In genomic region chr11:88059141-88059540, GRCm38 (mm10) we compare ENCODE assay signal across 8 mouse cellular contexts. TPM values are rescaled to one million over a fixed set of nuclear protein-coding genes. Genes with fewer than 3 reads are reported as not detected.
A peak's percentile ranks its signal among the peaks of the same experiment; 100 is the strongest.
DNase-seq lines count a peak whose midpoint lies in the region; ATAC-seq and TF ChIP-seq lines count a peak whose summit lies in the region.

No protein-coding gene starts in this region.

- 49% methylated on average over 2 of the region's 2 CpGs for WGBS in heart, embryonic 14.5 days
- 47% methylated on average over 2 of the region's 2 CpGs for WGBS in kidney, embryonic 15.5 days
- WGBS in stomach, embryonic 15.5 days = 45% methylated on average over 2 of the region's 2 CpGs

- H3K27me3 ChIP-seq in heart, embryonic 14.5 days (ENCODE audit: control insufficient read depth, insufficient read depth, low read length) = no peaks in the 10 kb centered on the region
- no peaks in the 10 kb centered on the region for H3K27me3 ChIP-seq in kidney, embryonic 15.5 days
- no peaks in the 10 kb centered on the region for H3K27me3 ChIP-seq in stomach, embryonic 15.5 days (replicated peaks)

- H3K4me1 ChIP-seq in cortical plate, adult 2 months (ENCODE audit: control insufficient read depth, insufficient read depth, low read length) = no peaks in the 10 kb centered on the region
- H3K4me1 ChIP-seq in heart, embryonic 14.5 days (ENCODE audit: control insufficient read depth in 2 of 2, insufficient read depth in 2 of 2, low read length in 2 of 2) = 0 out of 4 replicates have a peak, but pooled peaks cover 0 to 3% of the 10 kb centered on the region in 2 experiments
- 0 out of 2 replicates have a peak, but pooled peaks cover 2% of the 10 kb centered on the region for H3K4me1 ChIP-seq in kidney, embryonic 15.5 days
- no peaks in the 10 kb centered on the region for H3K4me1 ChIP-seq in stomach, embryonic 15.5 days

- peak; percentile 62 for DNase-seq in adrenal gland, postnatal 14 days
- no peak for DNase-seq in adrenal gland, adult 8-10 months
- peak; percentile 89 for DNase-seq in ES-CJ7 (ENCODE audit: low read depth, low spot score)
- DNase-seq in lung, postnatal 25 days (ENCODE audit: low spot score) = peak; percentile 75

- no peak for TF ChIP-seq POLR2A in cortical plate, adult 2 months (IDR thresholded peaks at IDR 0.05; ENCODE audit: extremely low read depth, insufficient read depth, low read length)

- H3K9ac ChIP-seq in heart, embryonic 14.5 days (ENCODE audit: low read length) = no peak overlapping the region
- H3K9ac ChIP-seq in kidney, embryonic 15.5 days = no peak overlapping the region
- H3K9ac ChIP-seq in stomach, embryonic 15.5 days = no peak overlapping the region

- H3K4me2 ChIP-seq in heart, embryonic 14.5 days (ENCODE audit: low read length) = no peak overlapping the region
- no peak overlapping the region for H3K4me2 ChIP-seq in kidney, embryonic 15.5 days
- H3K4me2 ChIP-seq in stomach, embryonic 15.5 days = no peak overlapping the region

- no peak overlapping the region for H3K4me3 ChIP-seq in cortical plate, adult 2 months (ENCODE audit: insufficient read depth, low read length)
- no peak overlapping the region for H3K4me3 ChIP-seq in heart, embryonic 14.5 days (ENCODE audit: control insufficient read depth in 1 of 2, insufficient read depth in 1 of 2, low read depth in 1 of 2, low read length in 2 of 2)
- H3K4me3 ChIP-seq in kidney, embryonic 15.5 days (replicated peaks) = no peak overlapping the region
- no peak overlapping the region for H3K4me3 ChIP-seq in stomach, embryonic 15.5 days (replicated peaks)

- H3K9me3 ChIP-seq in heart, embryonic 14.5 days (ENCODE audit: control insufficient read depth, low read length) = no peaks in the 10 kb centered on the region
- no peaks in the 10 kb centered on the region for H3K9me3 ChIP-seq in kidney, embryonic 15.5 days (replicated peaks)
- H3K9me3 ChIP-seq in stomach, embryonic 15.5 days = no peaks in the 10 kb centered on the region

- peak; percentile 74 for TF ChIP-seq CTCF in cortical plate, adult 2 months (IDR thresholded peaks at IDR 0.05; ENCODE audit: extremely low read depth, insufficient read depth, low read length)

- peaks cover 8% of the 10 kb centered on the region for H3K36me3 ChIP-seq in heart, embryonic 14.5 days (ENCODE audit: control insufficient read depth, insufficient read depth, low read length)
- peaks cover 13% of the 10 kb centered on the region for H3K36me3 ChIP-seq in kidney, embryonic 15.5 days
- no peaks in the 10 kb centered on the region for H3K36me3 ChIP-seq in stomach, embryonic 15.5 days

- no peak overlapping the region for H3K27ac ChIP-seq in cortical plate, adult 2 months (ENCODE audit: insufficient read depth, low read length)
- no peak overlapping the region for H3K27ac ChIP-seq in heart, embryonic 14.5 days (replicated peaks in 1 of 2; ENCODE audit: control insufficient read depth in 1 of 2, insufficient read depth in 1 of 2, low read depth in 2 of 2, low read length in 2 of 2)
- no peak overlapping the region for H3K27ac ChIP-seq in kidney, embryonic 15.5 days
- no peak overlapping the region for H3K27ac ChIP-seq in stomach, embryonic 15.5 days

- ATAC-seq in heart, embryonic 14.5 days (ENCODE audit: insufficient number of reproducible peaks, insufficient read depth, low FRiP score, low read depth) = peak; percentile 66
- peak; percentile 88 for ATAC-seq in kidney, embryonic 15.5 days (replicated peaks; ENCODE audit: low FRiP score)
- peak; percentile 75 for ATAC-seq in stomach, embryonic 15.5 days (ENCODE audit: insufficient read depth, low FRiP score, low read depth)

RNA-seq across cellular contexts. Expression of gene Vezf1, which starts 8.9 kb away (rescaled TPM):
- total RNA-seq in adrenal gland, postnatal 14 days (2021) = 39.8 and 42.4 TPM in 2 replicates
- 10 to 100 TPM; 42.1 to 71.0 (median 59.4) TPM for total RNA-seq in adrenal gland, adult 8-10 months (2022)
- polyA plus RNA-seq in cortical plate, adult 2 months (2012; rRNA removed) = 16.8 and 18.5 TPM in 2 replicates
- polyA plus RNA-seq in heart, embryonic 14.5 days (2014; fragmentation: Nextera tagmentation; extraction: Ambion mirVana) = 23.9 and 26.2 TPM in 2 replicates
- 42.5 and 42.8 TPM in 2 replicates for polyA plus RNA-seq in kidney, embryonic 15.5 days (2015; fragmentation: Nextera tagmentation; extraction: Ambion mirVana)
- polyA plus RNA-seq in stomach, embryonic 15.5 days (2015; fragmentation: Nextera tagmentation; extraction: Ambion mirVana) = 34.0 and 35.1 TPM in 2 replicates

RNA-seq across cellular contexts. Expression of gene Srsf1, which starts 12.0 kb away (rescaled TPM):
- 245 and 260 TPM in 2 replicates for total RNA-seq in adrenal gland, postnatal 14 days (2021)
- 100 to 1,000 TPM; 230 to 311 (median 252) TPM for total RNA-seq in adrenal gland, adult 8-10 months (2022)
- 229 and 247 TPM in 2 replicates for polyA plus RNA-seq in cortical plate, adult 2 months (2012; rRNA removed)
- 192 and 199 TPM in 2 replicates for polyA plus RNA-seq in heart, embryonic 14.5 days (2014; fragmentation: Nextera tagmentation; extraction: Ambion mirVana)
- 320 and 328 TPM in 2 replicates for polyA plus RNA-seq in kidney, embryonic 15.5 days (2015; fragmentation: Nextera tagmentation; extraction: Ambion mirVana)
- 271 TPM in 2 replicates for polyA plus RNA-seq in stomach, embryonic 15.5 days (2015; fragmentation: Nextera tagmentation; extraction: Ambion mirVana)

RNA-seq across cellular contexts. Expression of gene Cuedc1, which starts 38.7 kb away (rescaled TPM):
- 37.9 and 41.9 TPM in 2 replicates for total RNA-seq in adrenal gland, postnatal 14 days (2021)
- total RNA-seq in adrenal gland, adult 8-10 months (2022) = 100 to 1,000 TPM in 2 of 4 experiments, 10 to 100 TPM in 2; 46.1 to 114 (median 84.3) TPM
- 22.3 and 23.9 TPM in 2 replicates for polyA plus RNA-seq in cortical plate, adult 2 months (2012; rRNA removed)
- polyA plus RNA-seq in heart, embryonic 14.5 days (2014; fragmentation: Nextera tagmentation; extraction: Ambion mirVana) = 14.3 and 17.0 TPM in 2 replicates
- 18.8 and 23.4 TPM in 2 replicates for polyA plus RNA-seq in kidney, embryonic 15.5 days (2015; fragmentation: Nextera tagmentation; extraction: Ambion mirVana)
- 23.8 and 26.7 TPM in 2 replicates for polyA plus RNA-seq in stomach, embryonic 15.5 days (2015; fragmentation: Nextera tagmentation; extraction: Ambion mirVana)
